Mouse (Mus musculus): Measurements from ENCODE around the gene Cd40. TPM values are rescaled to one million over a fixed set of nuclear protein-coding genes. Genes with fewer than 3 reads are reported as not detected.

The Cd40 gene
- polyA plus RNA-seq, 1 experiment, result 52.1 TPM

DNA sequence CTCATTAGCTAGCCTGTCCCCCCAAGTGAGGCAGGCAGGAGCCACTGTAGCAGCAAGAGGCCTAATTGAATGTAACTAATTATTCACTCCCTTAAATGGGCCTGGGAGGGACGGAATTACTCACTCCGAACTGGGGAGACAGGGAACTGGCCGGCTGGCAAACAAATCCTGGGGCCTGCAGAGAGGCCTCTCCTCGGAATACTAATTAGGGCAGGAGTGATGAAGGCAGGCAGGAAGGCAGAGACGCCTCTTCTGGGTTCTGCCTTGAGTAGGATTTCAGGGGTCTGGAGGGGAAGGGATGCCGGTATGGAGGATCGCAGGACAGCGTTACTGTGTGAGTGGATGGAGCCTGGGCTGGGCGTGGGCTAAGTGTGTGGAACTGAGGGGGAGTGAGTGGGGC is 21.6 kb downstream of the Cd40 start:
- no peak for DNase-seq
- peaks cover 5% of the 10 kb centered on the region; the same call in 1 of the 2 replicates for H3K27me3 ChIP-seq (ENCODE audit: control insufficient read depth, insufficient read depth, low read length)
- H3K27ac ChIP-seq (ENCODE audit: control insufficient read depth, insufficient read depth, low read length), result no peak overlapping the region
- WGBS, result 28% methylated on average over 9 of the region's 9 CpGs
- no peaks in the 10 kb centered on the region for H3K36me3 ChIP-seq (ENCODE audit: control insufficient read depth, insufficient read depth, low read length)
- H3K4me3 ChIP-seq (ENCODE audit: control insufficient read depth, insufficient read depth, low read length), result no peak overlapping the region
- TF ChIP-seq POLR2A (IDR thresholded peaks at IDR 0.05; ENCODE audit: control insufficient read depth, extremely low read depth, insufficient read depth, low read length, poor library complexity) (no peak), CTCF (IDR thresholded peaks at IDR 0.05; ENCODE audit: borderline replicate concordance, control insufficient read depth, extremely low read depth, insufficient read depth, low read length, poor library complexity) (no peak)
- H3K4me1 ChIP-seq (replicated peaks; ENCODE audit: control insufficient read depth, insufficient read depth, low read length), result no peaks in the 10 kb centered on the region

DNA sequence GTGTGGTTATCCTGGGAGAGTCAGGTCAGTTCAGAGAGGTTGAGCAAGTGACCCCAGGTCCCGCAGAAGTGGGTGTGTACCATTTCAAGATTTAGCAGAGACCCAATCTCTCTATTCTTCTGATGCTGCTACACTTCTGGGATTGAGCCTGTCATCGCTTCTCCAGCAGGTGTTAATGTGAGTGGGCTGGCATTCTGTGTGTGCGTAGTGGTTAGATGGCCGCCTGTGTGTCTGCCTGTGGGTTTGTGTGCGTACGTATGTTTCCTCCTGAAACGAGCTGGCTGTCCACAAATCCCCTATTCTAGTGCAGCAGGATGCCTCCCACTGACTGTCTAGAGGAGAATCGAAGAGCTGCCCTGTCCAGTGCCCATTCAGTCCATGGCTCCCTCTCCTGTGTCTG is 22.6 kb downstream of the Cd40 start:
- Histone ChIP-seq H3K36me3 (ENCODE audit: control insufficient read depth, insufficient read depth, low read length) (no peaks in the 10 kb centered on the region), H3K27me3 (ENCODE audit: control insufficient read depth, insufficient read depth, low read length) (peaks cover 5% of the 10 kb centered on the region; the same call in 1 of the 2 replicates), H3K4me3 (ENCODE audit: control insufficient read depth, insufficient read depth, low read length) (no peak overlapping the region), H3K27ac (ENCODE audit: control insufficient read depth, insufficient read depth, low read length) (no peak overlapping the region), H3K4me1 (replicated peaks; ENCODE audit: control insufficient read depth, insufficient read depth, low read length) (no peaks in the 10 kb centered on the region)
- DNase-seq, result no peak
- TF ChIP-seq CTCF (IDR thresholded peaks at IDR 0.05; ENCODE audit: borderline replicate concordance, control insufficient read depth, extremely low read depth, insufficient read depth, low read length, poor library complexity), result no peak
- TF ChIP-seq POLR2A (IDR thresholded peaks at IDR 0.05; ENCODE audit: control insufficient read depth, extremely low read depth, insufficient read depth, low read length, poor library complexity), result no peak
- WGBS, result 13% methylated on average over 8 of the region's 8 CpGs

DNA sequence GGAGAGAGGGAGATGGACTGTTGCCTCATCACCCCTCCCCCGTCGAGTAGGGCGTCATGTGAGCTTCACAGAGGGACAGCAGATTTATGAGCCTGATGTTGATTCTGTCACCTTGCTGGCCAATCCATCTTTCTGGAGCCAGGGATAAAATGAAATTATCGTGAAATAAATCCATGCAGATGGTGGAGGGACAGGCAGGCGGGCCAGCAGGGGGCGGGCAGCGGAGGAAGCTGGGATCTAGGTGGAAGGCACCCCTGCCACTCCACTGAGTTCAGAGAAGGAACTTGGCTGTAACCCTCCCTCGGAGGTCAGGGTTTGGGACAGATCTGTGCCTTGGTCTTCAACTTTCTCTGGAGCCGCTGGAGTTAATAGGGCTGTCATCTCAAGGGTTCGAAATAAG is 23.2 kb downstream of the Cd40 start:
- TF ChIP-seq POLR2A (IDR thresholded peaks at IDR 0.05; ENCODE audit: control insufficient read depth, extremely low read depth, insufficient read depth, low read length, poor library complexity), result no peak
- TF ChIP-seq CTCF (IDR thresholded peaks at IDR 0.05; ENCODE audit: borderline replicate concordance, control insufficient read depth, extremely low read depth, insufficient read depth, low read length, poor library complexity), result no peak
- no peak overlapping the region for H3K27ac ChIP-seq (ENCODE audit: control insufficient read depth, insufficient read depth, low read length)
- WGBS, result 20% methylated on average over 10 of the region's 10 CpGs
- no peak for DNase-seq
- H3K4me3 ChIP-seq (ENCODE audit: control insufficient read depth, insufficient read depth, low read length), result no peak overlapping the region
- H3K27me3 ChIP-seq (ENCODE audit: control insufficient read depth, insufficient read depth, low read length), result peaks cover 5% of the 10 kb centered on the region; the same call in 1 of the 2 replicates
- no peaks in the 10 kb centered on the region for H3K36me3 ChIP-seq (ENCODE audit: control insufficient read depth, insufficient read depth, low read length)
- no peaks in the 10 kb centered on the region for H3K4me1 ChIP-seq (replicated peaks; ENCODE audit: control insufficient read depth, insufficient read depth, low read length)

DNA sequence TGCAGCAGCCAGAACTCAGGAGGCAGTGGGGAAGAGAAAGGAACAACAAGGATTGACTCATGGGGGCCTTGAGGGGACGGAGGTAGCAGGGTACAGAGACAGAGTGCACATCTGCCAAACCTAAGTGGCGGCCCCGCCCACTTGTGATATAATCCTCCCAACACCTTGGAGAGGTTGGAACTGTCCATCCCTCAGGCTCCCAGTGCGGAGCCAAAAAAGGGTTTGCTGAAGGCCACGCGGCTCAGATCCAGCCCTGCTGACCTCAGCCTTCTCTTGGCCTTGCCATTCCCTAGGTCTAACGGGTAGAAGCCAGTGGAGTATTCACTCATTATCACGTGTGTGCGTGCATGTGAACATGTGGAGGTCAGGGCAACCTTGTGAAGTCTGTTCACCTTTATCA is 25.2 kb downstream of the Cd40 start:
- H3K4me1 ChIP-seq (replicated peaks; ENCODE audit: control insufficient read depth, insufficient read depth, low read length), result no peaks in the 10 kb centered on the region
- peaks cover 5% of the 10 kb centered on the region; the same call in 1 of the 2 replicates for H3K27me3 ChIP-seq (ENCODE audit: control insufficient read depth, insufficient read depth, low read length)
- H3K36me3 ChIP-seq (ENCODE audit: control insufficient read depth, insufficient read depth, low read length), result no peaks in the 10 kb centered on the region
- no peak overlapping the region for H3K4me3 ChIP-seq (ENCODE audit: control insufficient read depth, insufficient read depth, low read length)
- TF ChIP-seq CTCF (IDR thresholded peaks at IDR 0.05; ENCODE audit: borderline replicate concordance, control insufficient read depth, extremely low read depth, insufficient read depth, low read length, poor library complexity) (no peak), POLR2A (IDR thresholded peaks at IDR 0.05; ENCODE audit: control insufficient read depth, extremely low read depth, insufficient read depth, low read length, poor library complexity) (no peak)
- whole genome bisulfite sequencing, result 41% methylated on average over 9 of the region's 9 CpGs
- no peak overlapping the region for H3K27ac ChIP-seq (ENCODE audit: control insufficient read depth, insufficient read depth, low read length)
- no peak for DNase-seq

DNA sequence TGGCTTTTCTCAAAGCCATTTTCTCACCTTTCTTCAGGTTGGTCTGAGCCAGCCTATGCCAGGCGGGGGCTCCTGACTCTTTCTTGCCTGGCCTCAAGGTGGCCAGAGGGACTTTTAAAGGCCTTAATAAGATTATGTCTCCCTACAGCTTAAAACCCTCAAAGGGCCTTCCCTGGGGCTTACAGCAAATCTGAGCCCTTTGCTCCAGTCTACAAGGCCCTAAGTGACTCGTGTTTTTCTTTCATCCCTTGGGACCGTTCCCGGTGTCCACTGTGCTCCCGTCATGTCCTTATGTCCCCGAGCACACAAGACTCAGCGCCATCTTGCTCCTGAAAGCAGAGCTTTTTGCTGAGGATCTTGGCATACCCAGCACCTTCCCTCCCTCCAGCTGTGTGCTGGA is 25.8 kb downstream of the Cd40 start:
- no peak for DNase-seq
- no peak overlapping the region for H3K4me3 ChIP-seq (ENCODE audit: control insufficient read depth, insufficient read depth, low read length)
- H3K4me1 ChIP-seq (replicated peaks; ENCODE audit: control insufficient read depth, insufficient read depth, low read length), result no peaks in the 10 kb centered on the region
- TF ChIP-seq POLR2A (IDR thresholded peaks at IDR 0.05; ENCODE audit: control insufficient read depth, extremely low read depth, insufficient read depth, low read length, poor library complexity), result no peak
- TF ChIP-seq CTCF (IDR thresholded peaks at IDR 0.05; ENCODE audit: borderline replicate concordance, control insufficient read depth, extremely low read depth, insufficient read depth, low read length, poor library complexity), result no peak
- H3K27ac ChIP-seq (ENCODE audit: control insufficient read depth, insufficient read depth, low read length), result no peak overlapping the region
- H3K36me3 ChIP-seq (ENCODE audit: control insufficient read depth, insufficient read depth, low read length), result no peaks in the 10 kb centered on the region
- peaks cover 5% of the 10 kb centered on the region; the same call in 1 of the 2 replicates for H3K27me3 ChIP-seq (ENCODE audit: control insufficient read depth, insufficient read depth, low read length)
- 37% methylated on average over 7 of the region's 7 CpGs for WGBS

DNA sequence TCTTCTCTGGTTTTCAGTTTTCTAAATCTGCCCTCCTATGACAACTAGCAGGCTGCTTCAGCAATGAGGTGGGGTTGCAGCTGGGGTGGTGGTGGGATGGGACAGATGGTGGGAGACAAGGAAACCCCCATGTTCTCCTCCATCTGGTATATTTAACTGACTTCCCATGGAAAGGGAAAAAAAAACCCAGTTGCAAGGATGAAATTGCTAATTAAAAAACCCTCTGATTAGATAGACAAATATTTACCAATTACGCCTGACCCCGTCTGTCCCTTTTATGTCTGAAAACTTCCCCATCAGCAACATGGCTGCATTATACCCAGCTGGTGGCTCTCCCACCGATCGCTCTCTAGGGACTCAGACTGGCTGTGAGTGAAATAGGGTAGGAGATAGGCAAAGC is 31.2 kb downstream of the Cd40 start:
- DNase-seq, result no peak
- TF ChIP-seq POLR2A (IDR thresholded peaks at IDR 0.05; ENCODE audit: control insufficient read depth, extremely low read depth, insufficient read depth, low read length, poor library complexity) (no peak), CTCF (IDR thresholded peaks at IDR 0.05; ENCODE audit: borderline replicate concordance, control insufficient read depth, extremely low read depth, insufficient read depth, low read length, poor library complexity) (no peak)
- no peak overlapping the region for H3K4me3 ChIP-seq (ENCODE audit: control insufficient read depth, insufficient read depth, low read length)
- WGBS, result 93% methylated on average over 4 of the region's 4 CpGs
- no peaks in the 10 kb centered on the region for H3K27me3 ChIP-seq (ENCODE audit: control insufficient read depth, insufficient read depth, low read length)
- H3K27ac ChIP-seq (ENCODE audit: control insufficient read depth, insufficient read depth, low read length), result no peak overlapping the region
- no peaks in the 10 kb centered on the region for H3K4me1 ChIP-seq (replicated peaks; ENCODE audit: control insufficient read depth, insufficient read depth, low read length)
- no peaks in the 10 kb centered on the region for H3K36me3 ChIP-seq (ENCODE audit: control insufficient read depth, insufficient read depth, low read length)

- no peaks in the 10 kb centered on the region for H3K4me1 ChIP-seq (replicated peaks; ENCODE audit: control insufficient read depth, insufficient read depth, low read length)
- no peaks in the 10 kb centered on the region for H3K36me3 ChIP-seq (ENCODE audit: control insufficient read depth, insufficient read depth, low read length)
- H3K27me3 ChIP-seq (ENCODE audit: control insufficient read depth, insufficient read depth, low read length), result no peaks in the 10 kb centered on the region
- no peak for DNase-seq
- H3K4me3 ChIP-seq (ENCODE audit: control insufficient read depth, insufficient read depth, low read length), result no peak overlapping the region
- 49% methylated on average over 14 of the region's 14 CpGs for WGBS
- no peak overlapping the region for H3K27ac ChIP-seq (ENCODE audit: control insufficient read depth, insufficient read depth, low read length)
- TF ChIP-seq CTCF (IDR thresholded peaks at IDR 0.05; ENCODE audit: borderline replicate concordance, control insufficient read depth, extremely low read depth, insufficient read depth, low read length, poor library complexity), result no peak
- TF ChIP-seq POLR2A (IDR thresholded peaks at IDR 0.05; ENCODE audit: control insufficient read depth, extremely low read depth, insufficient read depth, low read length, poor library complexity), result no peak
These were observed 34.0 kb downstream of the Cd40 start for GRCm38 (mm10) chr2:165089470-165089869.

Data from thymus, adult 2 months (tissue).